Mouse (Mus musculus): ENCODE measurements around the gene Cdca5. TPM values are rescaled to one million over a fixed set of nuclear protein-coding genes. Genes with fewer than 3 reads are reported as not detected.
A peak's percentile ranks its signal among the peaks of the same experiment; 100 is the strongest.

The Cdca5 gene
- polyA plus RNA-seq, 1 experiment from 2014 or later = 43.3 TPM

GRCm38 (mm10) chr19:6113116-6113515, 28.3 kb downstream of the Cdca5 start:
- Histone ChIP-seq H3K27me3 (replicated peaks; ENCODE audit: control insufficient read depth, insufficient read depth, low read length) (no peaks in the 10 kb centered on the region), H3K27ac (ENCODE audit: low read depth) (no peak overlapping the region), H3K4me3 (ENCODE audit: low read depth, low read length) (no peak overlapping the region), H3K36me3 (ENCODE audit: control insufficient read depth, insufficient read depth, low read length) (peaks cover 34% of the 10 kb centered on the region), H3K4me2 (ENCODE audit: low read length) (no peak overlapping the region), H3K9ac (ENCODE audit: low read length) (0 out of 2 replicates have a peak overlapping the region, but pooled peaks have one; percentile 10), H3K9me3 (ENCODE audit: control insufficient read depth, low read length) (no peaks in the 10 kb centered on the region), H3K4me1 (replicated peaks; ENCODE audit: control insufficient read depth, insufficient read depth, low read length) (peaks cover 8% of the 10 kb centered on the region; the same call in 1 of the 2 replicates)
- ATAC-seq (replicated peaks; ENCODE audit: low FRiP score, low TSS enrichment, low read depth) (no peak), DNase-seq (ENCODE audit: low spot score) (no peak)
- WGBS = 53% methylated on average over 6 of the region's 6 CpGs

GRCm38 (mm10) chr19:6116113-6116850, 31.5 kb downstream of the Cdca5 start:
- H3K4me1 ChIP-seq (replicated peaks; ENCODE audit: control insufficient read depth, insufficient read depth, low read length) = peaks cover 12% of the 10 kb centered on the region; the same call in 1 of the 2 replicates
- H3K36me3 ChIP-seq (ENCODE audit: control insufficient read depth, insufficient read depth, low read length) = peaks cover 37% of the 10 kb centered on the region
- H3K4me2 ChIP-seq (ENCODE audit: low read length) = peak overlapping the region; percentile 76
- no peak overlapping the region for H3K27ac ChIP-seq (ENCODE audit: low read depth)
- WGBS = 88% methylated on average over 15 of the region's 15 CpGs
- no peak for ATAC-seq (replicated peaks; ENCODE audit: low FRiP score, low TSS enrichment, low read depth)
- H3K9ac ChIP-seq (ENCODE audit: low read length) = no peak overlapping the region
- no peaks in the 10 kb centered on the region for H3K27me3 ChIP-seq (replicated peaks; ENCODE audit: control insufficient read depth, insufficient read depth, low read length)
- H3K9me3 ChIP-seq (ENCODE audit: control insufficient read depth, low read length) = no peaks in the 10 kb centered on the region
- no peak overlapping the region for H3K4me3 ChIP-seq (ENCODE audit: low read depth, low read length)
- DNase-seq (ENCODE audit: low spot score) = no peak

GRCm38 (mm10) chr19:6117346-6117985, 32.7 kb downstream of the Cdca5 start:
- ATAC-seq (replicated peaks; ENCODE audit: low FRiP score, low TSS enrichment, low read depth) (no peak; the same call in 1 of the 2 replicates), DNase-seq (ENCODE audit: low spot score) (no peak)
- Histone ChIP-seq H3K27me3 (replicated peaks; ENCODE audit: control insufficient read depth, insufficient read depth, low read length) (no peaks in the 10 kb centered on the region), H3K9ac (ENCODE audit: low read length) (peak overlapping the region; percentile 83), H3K4me2 (ENCODE audit: low read length) (peak overlapping the region; percentile 76), H3K27ac (ENCODE audit: low read depth) (peak overlapping the region; percentile 95), H3K36me3 (ENCODE audit: control insufficient read depth, insufficient read depth, low read length) (peaks cover 36% of the 10 kb centered on the region), H3K4me1 (replicated peaks; ENCODE audit: control insufficient read depth, insufficient read depth, low read length) (peaks cover 12% of the 10 kb centered on the region; the same call in 1 of the 2 replicates), H3K9me3 (ENCODE audit: control insufficient read depth, low read length) (no peaks in the 10 kb centered on the region), H3K4me3 (ENCODE audit: low read depth, low read length) (peak overlapping the region; percentile 89)
- WGBS = 3% methylated on average over 32 of the region's 32 CpGs

GRCm38 (mm10) chr19:6117986-6118676, 33.3 kb downstream of the Cdca5 start, which contains the start of gene Sac3d1:
Gene Sac3d1, minus strand, starts transcription at chr19:6118650.
- Histone ChIP-seq H3K27me3 (replicated peaks; ENCODE audit: control insufficient read depth, insufficient read depth, low read length) (no peaks in the 10 kb centered on the region), H3K9ac (ENCODE audit: low read length) (peak within 1 kb of the TSS; percentile 83), H3K4me2 (ENCODE audit: low read length) (peak within 1 kb of the TSS; percentile 76), H3K9me3 (ENCODE audit: control insufficient read depth, low read length) (no peaks in the 10 kb centered on the region), H3K4me1 (replicated peaks; ENCODE audit: control insufficient read depth, insufficient read depth, low read length) (peaks cover 12% of the 10 kb centered on the region; the same call in 1 of the 2 replicates), H3K4me3 (ENCODE audit: low read depth, low read length) (peak within 1 kb of the TSS; percentile 89), H3K27ac (ENCODE audit: low read depth) (peak within 1 kb of the TSS; percentile 95), H3K36me3 (ENCODE audit: control insufficient read depth, insufficient read depth, low read length) (peaks cover 34% of the 10 kb centered on the region)
- DNase-seq (ENCODE audit: low spot score) (peak; percentile 90), ATAC-seq (replicated peaks; ENCODE audit: low FRiP score, low TSS enrichment, low read depth) (peak; percentile 85)
- WGBS = under 1% methylated on average over 70 of the region's 77 CpGs

- DNase-seq (ENCODE audit: low spot score) (no peak), ATAC-seq (replicated peaks; ENCODE audit: low FRiP score, low TSS enrichment, low read depth) (peak; percentile 44)
- Histone ChIP-seq H3K27me3 (replicated peaks; ENCODE audit: control insufficient read depth, insufficient read depth, low read length) (no peaks in the 10 kb centered on the region), H3K4me2 (ENCODE audit: low read length) (peak overlapping the region; percentile 76), H3K9me3 (ENCODE audit: control insufficient read depth, low read length) (no peaks in the 10 kb centered on the region), H3K36me3 (ENCODE audit: control insufficient read depth, insufficient read depth, low read length) (peaks cover 31% of the 10 kb centered on the region), H3K9ac (ENCODE audit: low read length) (peak overlapping the region; percentile 83), H3K4me3 (ENCODE audit: low read depth, low read length) (peak overlapping the region; percentile 89), H3K27ac (ENCODE audit: low read depth) (peak overlapping the region; percentile 95), H3K4me1 (replicated peaks; ENCODE audit: control insufficient read depth, insufficient read depth, low read length) (peaks cover 12% of the 10 kb centered on the region; the same call in 1 of the 2 replicates)
- under 1% methylated on average over 8 of the region's 8 CpGs for WGBS
These were observed 33.9 kb downstream of the Cdca5 start for GRCm38 (mm10) chr19:6118677-6119185.

- Histone ChIP-seq H3K36me3 (ENCODE audit: control insufficient read depth, insufficient read depth, low read length) (peaks cover 4% of the 10 kb centered on the region; the same call in 1 of the 2 replicates), H3K27me3 (replicated peaks; ENCODE audit: control insufficient read depth, insufficient read depth, low read length) (no peaks in the 10 kb centered on the region), H3K9me3 (ENCODE audit: control insufficient read depth, low read length) (no peaks in the 10 kb centered on the region), H3K27ac (ENCODE audit: low read depth) (no peak overlapping the region), H3K4me1 (replicated peaks; ENCODE audit: control insufficient read depth, insufficient read depth, low read length) (peaks cover 11% of the 10 kb centered on the region; the same call in 1 of the 2 replicates), H3K4me2 (ENCODE audit: low read length) (peak overlapping the region; percentile 22; the same call in 1 of the 2 replicates), H3K4me3 (ENCODE audit: low read depth, low read length) (0 out of 2 replicates have a peak overlapping the region, but pooled peaks have one; percentile 8), H3K9ac (ENCODE audit: low read length) (peak overlapping the region; percentile 27; the same call in 1 of the 2 replicates)
- 31% methylated on average over 16 of the region's 19 CpGs for WGBS
- ATAC-seq (replicated peaks; ENCODE audit: low FRiP score, low TSS enrichment, low read depth) = peak; percentile 12
- peak; percentile 65 for DNase-seq (ENCODE audit: low spot score)
These were observed 37.0 kb downstream of the Cdca5 start for GRCm38 (mm10) chr19:6121761-6122160.

GRCm38 (mm10) chr19:6123330-6123729, 38.5 kb downstream of the Cdca5 start:
- DNase-seq (ENCODE audit: low spot score) (no peak), ATAC-seq (replicated peaks; ENCODE audit: low FRiP score, low TSS enrichment, low read depth) (no peak)
- Histone ChIP-seq H3K36me3 (ENCODE audit: control insufficient read depth, insufficient read depth, low read length) (peaks cover 4% of the 10 kb centered on the region; the same call in 1 of the 2 replicates), H3K27ac (ENCODE audit: low read depth) (peak overlapping the region; percentile 9; the same call in 1 of the 2 replicates), H3K9me3 (ENCODE audit: control insufficient read depth, low read length) (no peaks in the 10 kb centered on the region), H3K27me3 (replicated peaks; ENCODE audit: control insufficient read depth, insufficient read depth, low read length) (no peaks in the 10 kb centered on the region), H3K9ac (ENCODE audit: low read length) (no peak overlapping the region), H3K4me2 (ENCODE audit: low read length) (no peak overlapping the region), H3K4me3 (ENCODE audit: low read depth, low read length) (no peak overlapping the region), H3K4me1 (replicated peaks; ENCODE audit: control insufficient read depth, insufficient read depth, low read length) (peaks cover 6% of the 10 kb centered on the region; the same call in 1 of the 2 replicates)
- WGBS = 57% methylated on average over 8 of the region's 8 CpGs

GRCm38 (mm10) chr19:6124898-6125297, 40.1 kb downstream of the Cdca5 start:
- Histone ChIP-seq H3K4me2 (ENCODE audit: low read length) (no peak overlapping the region), H3K27ac (ENCODE audit: low read depth) (no peak overlapping the region), H3K27me3 (replicated peaks; ENCODE audit: control insufficient read depth, insufficient read depth, low read length) (no peaks in the 10 kb centered on the region), H3K4me3 (ENCODE audit: low read depth, low read length) (no peak overlapping the region), H3K4me1 (replicated peaks; ENCODE audit: control insufficient read depth, insufficient read depth, low read length) (peaks cover 2% of the 10 kb centered on the region; the same call in 1 of the 2 replicates), H3K9me3 (ENCODE audit: control insufficient read depth, low read length) (no peaks in the 10 kb centered on the region), H3K9ac (ENCODE audit: low read length) (no peak overlapping the region), H3K36me3 (ENCODE audit: control insufficient read depth, insufficient read depth, low read length) (peaks cover 4% of the 10 kb centered on the region; the same call in 1 of the 2 replicates)
- 81% methylated on average over 2 of the region's 2 CpGs for WGBS
- ATAC-seq (replicated peaks; ENCODE audit: low FRiP score, low TSS enrichment, low read depth) (no peak), DNase-seq (ENCODE audit: low spot score) (no peak)
